In genomic region chr7:141562421-141562851, GRCm38 (mm10) we compare ENCODE assay signal across 8 mouse cellular contexts. TPM values are rescaled to one million over a fixed set of nuclear protein-coding genes. Genes with fewer than 3 reads are reported as not detected.
DNase-seq lines count a peak whose midpoint lies in the region; ATAC-seq lines count a peak whose summit lies in the region.

No protein-coding gene starts in this region.

- peak overlapping the region; percentile 92 for H3K27ac ChIP-seq in hindbrain, embryonic 15.5 days (replicated peaks)
- peak overlapping the region; percentile 89 for H3K27ac ChIP-seq in midbrain, embryonic 12.5 days (replicated peaks)

- H3K4me1 ChIP-seq in hindbrain, embryonic 15.5 days (replicated peaks): peaks cover 36% of the 10 kb centered on the region
- H3K4me1 ChIP-seq in midbrain, embryonic 12.5 days: peaks cover 33% of the 10 kb centered on the region

- DNase-seq in adrenal gland, postnatal 25 days: peak; percentile 27
- DNase-seq in adrenal gland, postnatal 4 days (ENCODE audit: low spot score in 2 of 2): no peak
- DNase-seq in right cerebral cortex, adult 18-20 months: peak; percentile 13
- no peak for DNase-seq in right cerebral cortex, postnatal 10 days (ENCODE audit: low spot score in 2 of 2)
- DNase-seq in urinary bladder, adult 2 months (ENCODE audit: low spot score): no peak
- DNase-seq in cerebellum, adult 11 months: no peak

- peak; percentile 59 for ATAC-seq in hindbrain, embryonic 15.5 days (ENCODE audit: low FRiP score, low read depth)
- ATAC-seq in midbrain, embryonic 12.5 days (ENCODE audit: low FRiP score, low read depth): peak; percentile 67

- H3K9me3 ChIP-seq in hindbrain, embryonic 15.5 days: no peaks in the 10 kb centered on the region
- no peaks in the 10 kb centered on the region for H3K9me3 ChIP-seq in midbrain, embryonic 12.5 days

- H3K9ac ChIP-seq in hindbrain, embryonic 15.5 days: peak overlapping the region; percentile 92
- H3K9ac ChIP-seq in midbrain, embryonic 12.5 days (replicated peaks): peak overlapping the region; percentile 98

- no peaks in the 10 kb centered on the region for H3K27me3 ChIP-seq in hindbrain, embryonic 15.5 days
- H3K27me3 ChIP-seq in midbrain, embryonic 12.5 days: peaks cover 4% of the 10 kb centered on the region; the same call in 1 of the 2 replicates

- H3K36me3 ChIP-seq in hindbrain, embryonic 15.5 days: no peaks in the 10 kb centered on the region
- peaks cover 5% of the 10 kb centered on the region for H3K36me3 ChIP-seq in midbrain, embryonic 12.5 days

- WGBS in hindbrain, embryonic 15.5 days: under 1% methylated on average over 30 of the region's 33 CpGs
- WGBS in midbrain, embryonic 12.5 days: 3% methylated on average over 29 of the region's 33 CpGs

- H3K4me3 ChIP-seq in hindbrain, embryonic 15.5 days: peak overlapping the region; percentile 97
- peak overlapping the region; percentile 95 for H3K4me3 ChIP-seq in midbrain, embryonic 12.5 days

- peak overlapping the region; percentile 90 for H3K4me2 ChIP-seq in hindbrain, embryonic 15.5 days
- peak overlapping the region; percentile 86 for H3K4me2 ChIP-seq in midbrain, embryonic 12.5 days (replicated peaks)

RNA-seq across cellular contexts. Expression of gene Ap2a2, which starts 0.5 kb away (rescaled TPM):
- total RNA-seq in adrenal gland, postnatal 25 days (2021): 53.4 and 53.8 TPM in 2 replicates
- 10 to 100 TPM; 75.6 to 81.5 TPM for total RNA-seq in adrenal gland, postnatal 4 days (2021)
- 116 and 125 TPM in 2 replicates for polyA plus RNA-seq in hindbrain, embryonic 15.5 days (2015; fragmentation: Nextera tagmentation; extraction: Ambion mirVana)
- 109 and 113 TPM in 2 replicates for polyA plus RNA-seq in midbrain, embryonic 12.5 days (2016; fragmentation: Nextera tagmentation; extraction: Ambion mirVana)
- 19.8 and 32.9 TPM in 2 replicates for polyA plus RNA-seq in urinary bladder, adult 2 months (2012; rRNA removed)

RNA-seq across cellular contexts. Expression of gene Chid1, which starts 22.8 kb away (rescaled TPM):
- 50.5 and 57.8 TPM in 2 replicates for total RNA-seq in adrenal gland, postnatal 25 days (2021)
- 10 to 100 TPM; 42.4 to 49.2 TPM for total RNA-seq in adrenal gland, postnatal 4 days (2021)
- 48.2 and 49.0 TPM in 2 replicates for polyA plus RNA-seq in hindbrain, embryonic 15.5 days (2015; fragmentation: Nextera tagmentation; extraction: Ambion mirVana)
- polyA plus RNA-seq in midbrain, embryonic 12.5 days (2016; fragmentation: Nextera tagmentation; extraction: Ambion mirVana): 29.3 and 30.2 TPM in 2 replicates
- 28.5 and 32.0 TPM in 2 replicates for polyA plus RNA-seq in urinary bladder, adult 2 months (2012; rRNA removed)

Comparison
In these comparisons a context has a peak if more than half of its experiments do, and no peak if none do; other contexts are left out.
1. DNase-seq: peak in adrenal gland, postnatal 25 days (single experiment) and right cerebral cortex, adult 18-20 months (single experiment); none in adrenal gland, postnatal 4 days (0 of 2), right cerebral cortex, postnatal 10 days (0 of 2), urinary bladder, adult 2 months (single experiment) and cerebellum, adult 11 months (single experiment).